Mouse (Mus musculus): ENCODE measurements around the gene Nrp1.

The Nrp1 gene

DNA sequence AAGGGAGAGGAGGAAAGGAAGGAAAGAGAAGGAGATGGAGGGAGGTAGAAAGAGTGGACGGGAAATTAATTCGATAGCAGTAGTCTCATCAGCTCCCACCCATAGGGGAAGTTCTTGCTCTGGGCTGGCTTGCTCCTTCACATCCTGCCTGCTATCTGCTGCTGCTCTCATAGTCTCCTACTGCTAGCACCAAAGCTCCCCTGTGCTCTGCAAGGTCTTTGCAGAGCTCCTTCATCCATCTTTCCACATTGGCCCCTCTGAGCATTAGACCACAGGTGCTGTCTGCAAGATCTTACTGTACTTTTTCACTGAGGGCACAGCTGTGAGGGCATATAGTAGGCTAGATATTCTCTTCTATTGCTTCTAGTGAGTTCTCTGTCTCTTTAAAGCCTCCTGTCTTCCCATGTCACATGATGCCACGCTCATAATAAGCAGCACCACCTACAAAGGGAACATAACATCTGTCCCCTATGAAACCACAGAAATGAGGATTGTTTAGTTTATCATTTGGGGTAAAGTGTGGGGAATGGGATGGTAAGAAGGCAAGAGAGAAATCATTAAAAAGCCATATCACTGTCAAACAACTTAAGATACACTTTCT is 158.5 kb downstream of the Nrp1 start:
- peak in 1 of 2 experiments; percentile 12 for DNase-seq

GRCm38 (mm10) chr8:128517546-128518102 is 159.2 kb downstream of the Nrp1 start:
- DNase-seq, result no peak

DNA sequence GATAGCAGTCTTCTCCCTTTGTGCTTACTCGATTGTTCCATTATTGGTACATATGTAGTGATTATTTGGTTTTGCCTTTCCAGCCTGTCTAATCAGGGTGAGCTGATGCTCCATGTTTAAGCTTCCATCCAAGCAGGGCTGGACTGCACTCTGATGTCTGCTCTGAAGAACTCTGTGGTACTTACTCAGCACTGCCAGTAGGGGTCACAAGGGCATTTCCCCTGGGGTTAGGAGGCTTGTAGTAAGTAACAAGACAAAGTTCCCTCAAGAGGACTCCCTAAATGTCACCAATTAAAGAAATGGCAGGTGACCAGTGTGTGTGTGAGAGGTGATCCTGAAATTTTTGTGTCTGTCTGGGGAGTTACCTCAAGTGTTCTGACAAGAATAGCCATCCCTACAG is 161.0 kb downstream of the Nrp1 start:
- DNase-seq, result no peak

GRCm38 (mm10) chr8:128523825-128524224 is 165.4 kb downstream of the Nrp1 start:
- DNase-seq, result peak in 1 of 2 experiments; percentile 5

GRCm38 (mm10) chr8:128525912-128526311 is 167.5 kb downstream of the Nrp1 start:
- DNase-seq, result no peak

- no peak for DNase-seq
These were observed 170.4 kb downstream of the Nrp1 start for GRCm38 (mm10) chr8:128528591-128529383.

DNA sequence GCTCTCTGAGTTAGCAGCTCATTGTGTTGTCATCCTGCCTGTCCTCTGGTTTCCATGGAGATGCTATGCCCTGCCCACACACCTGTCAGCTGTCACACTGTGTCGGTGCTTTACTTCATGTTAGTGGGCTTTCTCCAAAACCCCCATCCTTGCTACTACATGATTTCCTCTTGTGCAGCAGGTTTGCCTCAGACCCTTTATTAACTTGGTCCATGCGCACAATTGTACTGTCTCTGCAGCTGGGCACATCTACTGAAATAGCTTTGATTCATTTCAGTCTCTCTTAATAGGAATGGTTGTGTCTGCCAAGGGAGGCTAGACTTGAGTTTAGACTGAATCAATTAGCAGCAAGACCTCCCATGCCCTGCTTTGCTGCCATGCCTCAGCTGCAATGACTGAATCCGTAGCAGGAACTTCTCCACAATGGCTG is 176.1 kb downstream of the Nrp1 start:
- DNase-seq, result peak in 1 of 2 experiments; percentile 23

DNA sequence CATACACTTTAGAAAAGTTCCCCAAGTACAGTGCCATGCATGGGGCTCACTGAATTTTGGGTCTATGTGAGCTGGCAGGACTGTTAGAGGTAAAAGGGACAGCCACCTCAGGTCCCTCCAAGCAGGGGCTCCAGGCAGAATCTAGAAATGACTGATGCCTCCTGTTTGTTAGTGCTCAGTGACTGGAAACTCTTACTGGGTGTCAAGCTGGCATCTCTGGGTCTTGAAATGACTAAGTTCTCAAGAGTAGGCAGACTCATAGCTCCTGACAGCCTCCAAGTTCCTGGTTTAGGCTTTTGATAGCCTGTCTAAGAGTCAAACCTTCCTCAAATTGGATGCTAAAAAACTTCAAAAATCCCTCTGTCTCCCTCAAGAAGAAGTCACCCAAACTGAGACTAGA is 177.3 kb downstream of the Nrp1 start:
- no peak for DNase-seq

DNA sequence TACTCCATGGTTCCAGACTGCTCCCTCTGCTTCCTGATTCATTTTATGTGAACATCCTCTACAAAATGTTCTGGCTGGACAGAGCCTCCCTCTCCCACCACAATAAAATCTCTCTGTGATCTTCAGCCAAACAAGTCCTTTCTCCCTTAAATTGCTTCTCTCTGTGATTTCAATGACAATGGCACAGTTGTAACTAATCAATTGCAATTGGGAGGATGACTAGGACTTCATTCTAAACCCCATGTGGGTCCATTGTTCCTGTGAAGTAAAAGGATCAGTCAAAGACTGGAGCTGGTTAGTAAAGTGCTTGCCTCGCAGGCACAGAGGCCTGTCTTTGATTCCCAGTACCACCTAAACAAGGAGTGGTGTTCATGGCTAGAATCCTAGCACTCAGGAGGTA is 180.0 kb downstream of the Nrp1 start:
- no peak for DNase-seq

GRCm38 (mm10) chr8:128541355-128542090 is 183.1 kb downstream of the Nrp1 start:
- no peak for DNase-seq

- DNase-seq, result no peak
These were observed 185.9 kb downstream of the Nrp1 start for GRCm38 (mm10) chr8:128544128-128544846.

GRCm38 (mm10) chr8:128546287-128546686 is 187.9 kb downstream of the Nrp1 start:
- no peak for DNase-seq

GRCm38 (mm10) chr8:128547361-128547760 is 189.0 kb downstream of the Nrp1 start:
- DNase-seq, result no peak

DNA sequence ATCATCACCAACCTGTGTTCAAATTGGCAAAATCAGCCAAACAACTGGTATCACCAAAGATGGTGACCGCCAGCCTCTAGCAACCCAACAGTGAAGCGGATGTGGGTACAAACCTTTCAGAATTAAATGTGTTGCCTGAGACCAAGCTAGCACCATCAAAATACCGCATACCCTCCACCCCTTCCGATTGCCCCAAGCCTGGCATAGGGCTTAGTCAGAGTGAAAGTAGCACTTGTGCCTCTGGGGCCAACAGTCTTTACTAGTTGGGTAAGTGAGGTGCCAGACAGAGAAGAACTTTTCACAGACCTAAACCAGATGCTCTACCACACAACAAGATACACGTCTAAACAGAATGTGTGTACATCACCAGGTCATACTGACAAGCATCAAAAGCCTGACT is 191.3 kb downstream of the Nrp1 start:
- DNase-seq, result no peak

DNA sequence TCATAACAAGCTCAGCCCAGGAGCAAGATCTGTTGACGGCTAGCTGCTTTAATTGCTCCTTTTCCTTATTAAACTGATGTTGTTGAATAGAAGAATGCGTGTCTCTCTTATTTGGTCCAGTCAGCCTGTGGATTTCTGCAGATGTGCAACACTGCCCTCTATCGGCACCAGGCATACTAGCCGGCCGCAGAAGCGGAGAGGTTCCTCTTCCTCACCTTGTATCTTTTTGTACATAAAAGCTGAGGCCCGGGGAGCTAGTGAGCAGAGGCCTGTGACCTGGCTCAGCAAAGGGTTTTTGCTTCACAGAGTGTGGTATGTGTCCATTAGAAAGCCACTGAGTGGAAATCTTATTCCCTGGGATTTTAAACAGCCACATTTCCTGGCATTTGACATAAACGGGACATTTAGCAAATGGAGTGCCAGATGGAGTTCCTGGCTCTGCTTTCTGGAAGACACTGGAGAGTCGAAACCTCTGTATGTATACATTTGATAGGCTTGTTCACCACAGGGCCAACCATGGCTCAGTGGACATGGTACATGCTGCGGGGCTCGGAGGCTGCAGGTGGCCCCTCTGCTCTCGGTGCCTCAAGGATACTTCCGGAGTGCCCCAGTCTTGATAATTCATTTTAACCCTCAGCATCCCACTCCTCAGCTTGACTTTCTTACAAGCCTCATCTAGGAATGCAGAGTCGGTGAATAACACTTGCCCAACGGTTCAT is 193.2 kb downstream of the Nrp1 start:
- peak; percentile 26 to 38 for DNase-seq

Data from thymus, adult 18-20 months (tissue).